In the genomic region with DNA sequence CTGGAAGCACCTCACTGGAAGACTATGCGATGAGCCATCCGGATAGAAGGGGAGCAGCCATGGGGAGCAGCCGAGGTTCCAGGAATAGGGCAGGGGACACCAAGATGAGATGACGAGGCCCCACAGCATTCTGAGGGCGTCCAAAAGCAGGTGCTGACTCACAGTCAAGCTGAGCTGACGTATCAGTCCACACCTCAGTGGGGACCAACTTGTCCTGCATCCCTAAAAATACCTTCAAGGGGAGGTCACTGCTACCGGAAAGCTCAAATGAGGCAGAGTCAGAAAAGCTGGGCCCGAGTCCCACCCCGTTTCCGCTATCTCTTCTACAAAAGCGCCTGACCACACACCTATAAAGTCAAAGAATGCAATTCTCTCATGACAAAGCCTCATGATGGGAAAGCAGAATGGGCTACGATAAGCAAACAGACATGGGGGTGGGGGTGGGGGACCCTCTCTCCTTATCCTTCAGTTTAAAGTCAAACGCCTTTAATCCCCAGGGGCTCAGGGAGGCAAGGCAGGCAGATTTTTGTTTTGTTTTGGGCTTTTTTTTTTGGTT, we compare ENCODE assay signal across 24 mouse cellular contexts. TPM values are rescaled to one million over a fixed set of nuclear protein-coding genes. Genes with fewer than 3 reads are reported as not detected.
DNase-seq lines count a peak whose midpoint lies in the region; ATAC-seq and TF ChIP-seq lines count a peak whose summit lies in the region.
"Had no signal": no experiment of that assay in that cellular context is flagged by ENCODE, and none has a peak within 500 bp of the region (broad histone marks: within the 10 kb centered on the region; RNA-seq: fewer than 3 reads in every experiment).

No protein-coding gene starts in this region.

- no peaks in the 10 kb centered on the region for H3K27me3 ChIP-seq in liver, embryonic 13.5 days
- no peaks in the 10 kb centered on the region for H3K27me3 ChIP-seq in liver, postnatal 0 days (ENCODE audit: insufficient read depth, low read length)
- H3K27me3 ChIP-seq in heart, embryonic 16.5 days (ENCODE audit: control insufficient read depth, insufficient read depth, low read length): no peaks in the 10 kb centered on the region
- H3K27me3 ChIP-seq in intestine, embryonic 16.5 days (replicated peaks; ENCODE audit: control insufficient read depth, insufficient read depth, low read length): no peaks in the 10 kb centered on the region
- H3K27me3 ChIP-seq in kidney, adult 2 months (replicated peaks; ENCODE audit: control insufficient read depth, insufficient read depth, low read length): no peaks in the 10 kb centered on the region
- H3K27me3 ChIP-seq: hindbrain, embryonic 15.5 days; limb, embryonic 15.5 days; megakaryocyte, embryonic 14.5 days; midbrain, embryonic 15.5 days; neural tube, embryonic 15.5 days; stomach, embryonic 15.5 days had no signal

- H3K9me3 ChIP-seq in liver, embryonic 13.5 days (replicated peaks): no peaks in the 10 kb centered on the region
- H3K9me3 ChIP-seq in liver, postnatal 0 days (ENCODE audit: low read length): no peaks in the 10 kb centered on the region
- H3K9me3 ChIP-seq in heart, embryonic 16.5 days (replicated peaks; ENCODE audit: control insufficient read depth, low read length): no peaks in the 10 kb centered on the region
- H3K9me3 ChIP-seq in intestine, embryonic 16.5 days (ENCODE audit: control insufficient read depth, low read length): no peaks in the 10 kb centered on the region
- H3K9me3 ChIP-seq: hindbrain, embryonic 15.5 days; limb, embryonic 15.5 days; megakaryocyte, embryonic 14.5 days; midbrain, embryonic 15.5 days; neural tube, embryonic 15.5 days; stomach, embryonic 15.5 days had no signal

- intact Hi-C loops in heart, postnatal 36 days (cut with DNase I): no loop called here

- H3K4me1 ChIP-seq in liver, embryonic 13.5 days (replicated peaks): peaks cover 74% of the 10 kb centered on the region
- H3K4me1 ChIP-seq in liver, postnatal 0 days (ENCODE audit: insufficient read depth): peaks cover 29% of the 10 kb centered on the region
- H3K4me1 ChIP-seq in heart, embryonic 16.5 days (ENCODE audit: control insufficient read depth, insufficient read depth, low read length): peaks cover 27% of the 10 kb centered on the region
- peaks cover 2% of the 10 kb centered on the region for H3K4me1 ChIP-seq in intestine, embryonic 16.5 days (ENCODE audit: control insufficient read depth, insufficient read depth, low read length)
- H3K4me1 ChIP-seq in kidney, adult 2 months (ENCODE audit: control insufficient read depth, insufficient read depth, low read length): no peaks in the 10 kb centered on the region

- ATAC-seq in liver, embryonic 13.5 days (ENCODE audit: low read depth): no peak
- ATAC-seq in liver, postnatal 0 days: no peak
- no peak for ATAC-seq in heart, embryonic 16.5 days (replicated peaks; ENCODE audit: extremely low read depth, insufficient read depth, low FRiP score)
- ATAC-seq in intestine, embryonic 16.5 days: no peak
- ATAC-seq: forebrain, embryonic 16.5 days; midbrain, embryonic 15.5 days had no signal

- peak overlapping the region; percentile 26; the same call in 1 of the 2 replicates for H3K9ac ChIP-seq in liver, embryonic 13.5 days
- H3K9ac ChIP-seq in liver, postnatal 0 days (replicated peaks): no peak overlapping the region
- no peak overlapping the region for H3K9ac ChIP-seq in heart, embryonic 16.5 days (ENCODE audit: low read length)
- H3K9ac ChIP-seq in intestine, embryonic 16.5 days (ENCODE audit: low read depth, low read length): no peak overlapping the region
- H3K9ac ChIP-seq: hindbrain, embryonic 15.5 days; limb, embryonic 15.5 days; midbrain, embryonic 15.5 days; neural tube, embryonic 15.5 days; stomach, embryonic 15.5 days had no signal

- H3K4me3 ChIP-seq in liver, embryonic 13.5 days (replicated peaks): no peak overlapping the region
- H3K4me3 ChIP-seq in liver, postnatal 0 days (ENCODE audit: low read depth, low read length): no peak overlapping the region
- no peak overlapping the region for H3K4me3 ChIP-seq in heart, embryonic 16.5 days (ENCODE audit: low read length)
- H3K4me3 ChIP-seq in intestine, embryonic 16.5 days (ENCODE audit: low read length): no peak overlapping the region
- no peak overlapping the region for H3K4me3 ChIP-seq in kidney, adult 2 months (ENCODE audit: insufficient read depth, low read depth, low read length)
- H3K4me3 ChIP-seq: gastrocnemius, adult 2 months; hindbrain, embryonic 15.5 days; limb, embryonic 15.5 days; midbrain, embryonic 15.5 days; neural tube, embryonic 15.5 days; stomach, embryonic 15.5 days had no signal

- TF ChIP-seq EP300 in liver, postnatal 0 days (IDR thresholded peaks at IDR 0.05; ENCODE audit: low read depth): no peak

- peaks cover 5% of the 10 kb centered on the region; the same call in 1 of the 2 replicates for H3K36me3 ChIP-seq in liver, embryonic 13.5 days
- no peaks in the 10 kb centered on the region for H3K36me3 ChIP-seq in liver, postnatal 0 days (replicated peaks; ENCODE audit: insufficient read depth, low read length)
- no peaks in the 10 kb centered on the region for H3K36me3 ChIP-seq in heart, embryonic 16.5 days (ENCODE audit: control insufficient read depth, insufficient read depth)
- no peaks in the 10 kb centered on the region for H3K36me3 ChIP-seq in intestine, embryonic 16.5 days (ENCODE audit: control insufficient read depth, insufficient read depth, low read length)
- H3K36me3 ChIP-seq in kidney, adult 2 months (ENCODE audit: control insufficient read depth, insufficient read depth, low read length): no peaks in the 10 kb centered on the region
- H3K36me3 ChIP-seq: hindbrain, embryonic 15.5 days; midbrain, embryonic 15.5 days; stomach, embryonic 15.5 days had no signal

- DNase-seq in heart, adult 18-20 months: peak; percentile 45 to 54
- DNase-seq in heart, postnatal 36 days: no peak
- no peak for DNase-seq in liver, embryonic 13.5 days
- no peak for DNase-seq in liver, postnatal 0 days
- peak; percentile 82 for DNase-seq in R1 (ENCODE audit: low read depth, low spot score)
- no peak for DNase-seq in kidney, adult 2 months
- DNase-seq: adrenal gland, postnatal 36 days; cerebellum, postnatal 25 days; embryo, embryonic 11 days; gastrocnemius, adult 2 months; kidney, adult 11 months; kidney, postnatal 14 days; lung, adult 2 months; right cerebral cortex, postnatal 25 days; thymus, adult 18-20 months had no signal

- no peak for TF ChIP-seq POLR2A in kidney, adult 2 months (IDR thresholded peaks at IDR 0.05; ENCODE audit: low read depth, low read length)

- no peak overlapping the region for H3K27ac ChIP-seq in liver, embryonic 13.5 days
- no peak overlapping the region for H3K27ac ChIP-seq in liver, postnatal 0 days (ENCODE audit: low read depth)
- H3K27ac ChIP-seq in heart, embryonic 16.5 days (ENCODE audit: low read length): peak overlapping the region; percentile 45
- H3K27ac ChIP-seq in intestine, embryonic 16.5 days (ENCODE audit: low read length): no peak overlapping the region
- H3K27ac ChIP-seq in kidney, adult 2 months (ENCODE audit: insufficient read depth, low read depth, low read length): no peak overlapping the region
- H3K27ac ChIP-seq: gastrocnemius, adult 2 months; hindbrain, embryonic 15.5 days; limb, embryonic 15.5 days; midbrain, embryonic 15.5 days; neural tube, embryonic 15.5 days; stomach, embryonic 15.5 days had no signal

- 59% methylated on average over 13 of the region's 13 CpGs for WGBS in liver, embryonic 13.5 days (ENCODE audit: insufficient replicate concordance)
- 82% methylated on average over 13 of the region's 13 CpGs for WGBS in liver, postnatal 0 days (ENCODE audit: insufficient replicate concordance)
- 53% methylated on average over 13 of the region's 13 CpGs for WGBS in heart, embryonic 16.5 days
- 83% methylated on average over 13 of the region's 13 CpGs for WGBS in intestine, embryonic 16.5 days
- 94% methylated on average over 13 of the region's 13 CpGs for WGBS in kidney, adult 2 months

- H3K4me2 ChIP-seq in liver, embryonic 13.5 days: no peak overlapping the region
- no peak overlapping the region for H3K4me2 ChIP-seq in liver, postnatal 0 days (ENCODE audit: low read depth, low read length)
- peak overlapping the region; percentile 19; the same call in 1 of the 2 replicates for H3K4me2 ChIP-seq in heart, embryonic 16.5 days (ENCODE audit: low read depth, low read length)
- H3K4me2 ChIP-seq in intestine, embryonic 16.5 days (ENCODE audit: low read depth, low read length): no peak overlapping the region
- H3K4me2 ChIP-seq: hindbrain, embryonic 15.5 days; limb, embryonic 15.5 days; midbrain, embryonic 15.5 days; neural tube, embryonic 15.5 days; stomach, embryonic 15.5 days had no signal

- TF ChIP-seq CTCF in liver, postnatal 0 days (IDR thresholded peaks at IDR 0.05; ENCODE audit: low read depth): no peak
- no peak for TF ChIP-seq CTCF in kidney, adult 2 months (conservative IDR thresholded peaks at IDR 0.05; ENCODE audit: insufficient read depth, insufficient read length, low read depth, low read length)

RNA-seq across cellular contexts. Expression of a gene that starts 5.9 kb away (rescaled TPM):
- total RNA-seq in heart, adult 18-20 months (2021): 10 to 100 TPM; 41.8 to 43.8 TPM
- 10 to 100 TPM; 52.8 to 54.2 TPM for total RNA-seq in heart, postnatal 36 days (2021)
- polyA plus RNA-seq in liver, embryonic 13.5 days (2015; fragmentation: Nextera tagmentation; extraction: Ambion mirVana): 67.1 and 82.5 TPM in 2 replicates
- polyA plus RNA-seq in liver, postnatal 0 days (2015; fragmentation: Nextera tagmentation; extraction: Ambion mirVana): 18.6 and 20.9 TPM in 2 replicates
- polyA plus RNA-seq in heart, embryonic 16.5 days (2015; fragmentation: Nextera tagmentation; extraction: Ambion mirVana): 51.4 and 68.8 TPM in 2 replicates
- 30.8 and 36.8 TPM in 2 replicates for polyA plus RNA-seq in intestine, embryonic 16.5 days (2015; fragmentation: Nextera tagmentation; extraction: Ambion mirVana)
- polyA plus RNA-seq in kidney, adult 2 months (2012; rRNA removed): 12.8 and 17.5 TPM in 2 replicates

RNA-seq across cellular contexts. Expression of a gene that starts 28.9 kb away (rescaled TPM):
- total RNA-seq in heart, adult 18-20 months (2021): 10 to 100 TPM; 83.6 to 99.6 TPM
- total RNA-seq in heart, postnatal 36 days (2021): 10 to 100 TPM; 87.5 to 93.7 TPM
- polyA plus RNA-seq in liver, embryonic 13.5 days (2015; fragmentation: Nextera tagmentation; extraction: Ambion mirVana): 69.9 and 84.5 TPM in 2 replicates
- polyA plus RNA-seq in liver, postnatal 0 days (2015; fragmentation: Nextera tagmentation; extraction: Ambion mirVana): 54.6 and 57.6 TPM in 2 replicates
- 85.3 and 99.1 TPM in 2 replicates for polyA plus RNA-seq in heart, embryonic 16.5 days (2015; fragmentation: Nextera tagmentation; extraction: Ambion mirVana)
- polyA plus RNA-seq in intestine, embryonic 16.5 days (2015; fragmentation: Nextera tagmentation; extraction: Ambion mirVana): 132 and 133 TPM in 2 replicates
- 96.7 and 127 TPM in 2 replicates for polyA plus RNA-seq in kidney, adult 2 months (2012; rRNA removed)

Comparison
In these comparisons a context has a peak if more than half of its experiments do, and no peak if none do; other contexts are left out.
1. DNase-seq: peak in heart, adult 18-20 months (2 of 2) and R1 (single experiment); none in heart, postnatal 36 days (0 of 2), liver, embryonic 13.5 days (single experiment), liver, postnatal 0 days (single experiment) and kidney, adult 2 months (single experiment).